Mouse (Mus musculus): Measurements from ENCODE around the gene 1700012A03Rik. TPM values are rescaled to one million over a fixed set of nuclear protein-coding genes. Genes with fewer than 3 reads are reported as not detected.
A peak's percentile ranks its signal among the peaks of the same experiment; 100 is the strongest.

Gene 1700012A03Rik
- not detected in 2 replicates for polyA plus RNA-seq (2012; rRNA removed)

DNA sequence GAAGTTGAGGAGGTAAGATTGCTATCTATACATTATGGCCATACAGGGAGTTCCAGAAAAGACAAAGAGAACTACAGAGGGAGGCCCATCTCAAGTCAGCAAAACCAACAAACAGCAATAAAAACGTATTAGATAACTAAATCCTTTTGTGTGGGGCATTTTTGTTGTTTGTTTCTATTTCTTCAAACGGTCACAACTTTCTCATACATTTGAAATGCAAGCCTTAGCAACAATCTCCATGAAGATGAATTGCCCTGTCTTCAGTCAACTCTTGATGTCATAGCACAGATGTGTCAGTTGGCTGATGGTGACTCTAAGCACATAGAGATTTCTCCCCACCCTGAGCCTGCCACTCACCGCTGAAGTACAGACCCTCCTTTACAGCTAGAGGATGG, at the start of gene 1700012A03Rik:
1700012A03Rik (plus strand) TSS at position 296 of the 395 bp plus-strand sequence.
- DNase-seq (ENCODE audit: extremely low spot score in 1 of 2, low spot score in 1 of 2): no peak

GRCm38 (mm10) chr6:32004228-32004627, 45.8 kb upstream of the 1700012A03Rik start:
- DNase-seq (ENCODE audit: extremely low spot score in 1 of 2, low spot score in 1 of 2): no peak

DNA sequence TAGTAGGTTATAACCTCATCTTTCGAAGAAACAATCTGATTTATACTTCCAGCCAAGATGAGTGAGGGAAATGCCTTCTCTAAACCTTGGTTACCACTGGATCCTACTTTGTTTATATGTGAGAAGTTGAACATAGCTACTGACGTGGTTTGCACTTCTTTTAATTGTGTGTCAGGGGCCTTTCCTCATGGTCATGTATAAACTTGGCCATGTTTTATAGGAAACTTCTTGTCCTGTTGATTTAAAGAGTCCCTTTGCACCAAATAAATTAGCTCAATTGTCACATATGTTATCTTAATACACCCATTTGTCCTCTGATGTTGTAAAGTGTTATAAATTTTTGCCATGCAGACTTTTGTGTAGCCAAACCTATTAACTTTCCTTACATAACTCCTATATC, 44.1 kb upstream of the 1700012A03Rik start:
- DNase-seq (ENCODE audit: extremely low spot score in 1 of 2, low spot score in 1 of 2): no peak

- no peak for DNase-seq (ENCODE audit: extremely low spot score in 1 of 2, low spot score in 1 of 2)
Measured at GRCm38 (mm10) chr6:32006382-32006781, 43.7 kb upstream of the 1700012A03Rik start.

DNA sequence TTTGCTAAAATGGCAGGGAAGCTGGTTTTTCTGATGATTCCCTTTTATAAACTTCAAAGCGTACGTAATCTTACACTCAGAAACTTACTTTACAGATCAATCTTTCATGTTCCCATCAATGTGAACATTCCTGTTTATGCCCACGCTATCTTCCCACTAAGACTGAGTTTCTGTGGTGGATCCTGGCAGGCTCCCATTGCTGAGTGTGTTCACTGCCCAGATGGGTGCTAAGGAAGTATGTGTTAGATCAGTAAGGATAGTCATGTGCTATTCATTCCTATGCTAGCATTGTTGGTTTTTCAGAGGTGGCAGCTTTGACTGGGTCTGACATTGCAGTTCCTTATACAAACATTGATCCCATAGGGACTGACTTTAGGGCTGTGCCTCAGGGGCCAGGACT, 42.7 kb upstream of the 1700012A03Rik start:
- peak; percentile 14 to 53 for DNase-seq (ENCODE audit: extremely low spot score in 1 of 2, low spot score in 1 of 2)

- no peak for DNase-seq (ENCODE audit: extremely low spot score in 1 of 2, low spot score in 1 of 2)
Measured at GRCm38 (mm10) chr6:32016841-32017240, 33.2 kb upstream of the 1700012A03Rik start.

- peak in 1 of 2 experiments; percentile 9 for DNase-seq (ENCODE audit: extremely low spot score in 1 of 2, low spot score in 1 of 2)
Measured at GRCm38 (mm10) chr6:32017406-32018104, 32.5 kb upstream of the 1700012A03Rik start.

DNA sequence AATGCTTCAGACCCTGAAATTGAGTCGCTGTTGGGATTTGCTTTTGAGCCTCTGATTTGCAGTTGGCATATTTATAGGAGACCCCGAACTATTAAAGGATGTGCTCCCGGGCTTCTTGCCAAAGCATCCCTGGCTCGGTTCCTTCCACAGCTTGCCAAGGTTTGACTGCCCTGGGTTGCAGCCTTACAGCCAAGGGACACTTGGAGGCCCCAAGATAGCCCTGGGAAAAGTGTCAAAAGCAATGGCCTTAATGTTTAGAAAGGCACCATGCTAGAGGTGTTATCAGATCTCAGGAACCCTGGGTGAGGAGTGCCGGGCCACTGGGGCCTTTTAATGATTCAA, 32.0 kb upstream of the 1700012A03Rik start:
- DNase-seq (ENCODE audit: extremely low spot score in 1 of 2, low spot score in 1 of 2): peak in 1 of 2 experiments; percentile 9

DNA sequence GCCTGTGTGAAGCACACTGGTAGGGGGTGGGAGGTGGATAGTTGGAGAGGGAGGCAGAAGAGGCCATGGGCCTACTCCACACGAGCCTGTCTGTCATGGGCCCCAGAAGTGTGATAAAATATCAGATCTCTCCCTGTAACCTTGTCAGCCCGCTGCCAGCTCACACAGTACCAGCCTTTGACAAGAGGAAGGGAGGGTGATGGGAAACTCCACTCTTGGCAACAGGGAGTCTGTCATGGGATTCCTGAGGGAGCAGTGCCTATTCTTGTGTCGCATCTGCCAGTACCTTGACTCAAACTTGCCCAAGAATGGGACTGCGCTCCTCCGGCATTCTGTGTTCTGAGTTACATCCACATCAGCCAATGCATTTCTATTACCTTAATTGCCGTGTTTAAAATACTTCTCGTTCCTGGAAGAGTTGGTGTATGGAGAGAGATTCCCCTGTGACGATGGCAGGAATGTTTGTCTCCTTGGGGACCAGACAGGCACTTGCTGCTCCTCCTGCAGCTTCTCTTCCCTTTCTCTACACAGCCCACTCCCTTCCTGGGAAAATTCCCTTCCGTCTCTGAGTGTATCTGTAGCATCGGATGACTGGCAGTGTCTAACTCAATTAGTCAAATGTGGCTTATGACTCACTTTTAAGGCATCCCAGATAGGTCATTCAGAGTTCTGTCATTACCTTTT, 28.1 kb upstream of the 1700012A03Rik start:
- peak in 1 of 2 experiments; percentile 12 for DNase-seq (ENCODE audit: extremely low spot score in 1 of 2, low spot score in 1 of 2)

- DNase-seq (ENCODE audit: extremely low spot score in 1 of 2, low spot score in 1 of 2): no peak
Measured at GRCm38 (mm10) chr6:32022537-32022869, 27.5 kb upstream of the 1700012A03Rik start.

DNA sequence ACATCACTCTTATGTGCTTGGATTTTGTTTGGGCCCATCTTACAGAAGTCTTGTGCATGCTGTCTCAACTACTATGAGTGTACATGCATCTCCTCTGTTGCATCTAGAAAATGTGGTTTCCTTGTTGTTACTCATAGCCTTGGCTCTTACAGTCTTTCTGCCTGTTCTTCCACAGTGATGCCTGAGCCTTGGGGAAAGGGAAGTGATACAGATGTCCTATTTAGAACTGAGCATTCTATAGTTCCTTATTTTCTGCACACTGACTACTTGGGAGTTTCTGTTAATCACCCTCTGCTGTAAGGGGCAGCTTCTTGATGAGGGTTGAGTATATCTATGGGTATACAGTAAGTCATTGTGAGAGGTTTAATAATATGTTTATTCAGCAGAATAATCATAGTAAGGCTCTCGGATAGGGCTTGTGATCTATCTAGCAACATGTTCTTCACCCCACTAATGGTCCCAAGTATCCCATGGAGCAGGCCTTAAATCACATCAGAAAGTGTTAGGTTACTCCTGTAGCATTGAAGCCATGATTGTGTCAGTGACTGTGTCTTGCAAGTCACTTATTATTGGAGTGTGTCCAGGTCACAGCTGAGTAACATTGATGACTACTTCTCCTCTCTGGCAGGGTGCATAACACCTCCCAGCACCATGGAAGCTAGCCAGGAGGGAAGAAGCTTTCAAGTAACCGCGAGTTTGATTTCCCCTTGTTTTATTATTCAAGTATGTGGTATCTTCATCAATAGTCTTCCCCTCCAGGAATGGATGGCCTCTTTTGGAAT, 21.6 kb upstream of the 1700012A03Rik start:
- no peak for DNase-seq (ENCODE audit: extremely low spot score in 1 of 2, low spot score in 1 of 2)

DNA sequence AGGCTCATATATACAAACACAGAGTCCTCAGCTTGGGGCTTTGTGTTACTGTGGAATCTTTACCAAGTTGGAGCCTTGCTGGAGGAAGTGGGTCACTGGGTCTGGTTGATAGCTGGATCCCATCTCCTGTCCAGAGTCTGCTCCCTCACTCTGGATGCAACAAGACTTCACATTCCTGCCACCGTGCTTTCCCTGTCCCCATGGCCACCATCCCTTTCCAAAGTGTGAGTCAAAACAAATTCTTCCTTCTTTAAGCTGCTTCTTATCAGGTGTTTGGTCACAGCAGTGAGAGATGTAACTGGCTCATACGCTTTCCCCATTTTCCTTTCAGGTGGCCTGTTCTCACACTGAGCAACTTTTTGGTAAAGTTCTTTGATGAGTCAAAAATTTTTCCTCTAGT, 15.8 kb upstream of the 1700012A03Rik start:
- DNase-seq (ENCODE audit: extremely low spot score in 1 of 2, low spot score in 1 of 2): no peak

- no peak for DNase-seq (ENCODE audit: extremely low spot score in 1 of 2, low spot score in 1 of 2)
Measured at GRCm38 (mm10) chr6:32045344-32045743, 4.7 kb upstream of the 1700012A03Rik start.

- DNase-seq (ENCODE audit: extremely low spot score in 1 of 2, low spot score in 1 of 2): no peak
Measured at GRCm38 (mm10) chr6:32049256-32049950, 643 bp upstream of the 1700012A03Rik start.

- peak in 1 of 2 experiments; percentile 16 for DNase-seq (ENCODE audit: extremely low spot score in 1 of 2, low spot score in 1 of 2)
Measured at GRCm38 (mm10) chr6:32052135-32052915, 2.3 kb downstream of the 1700012A03Rik start.

GRCm38 (mm10) chr6:32056525-32056924, 6.5 kb downstream of the 1700012A03Rik start:
- DNase-seq (ENCODE audit: extremely low spot score in 1 of 2, low spot score in 1 of 2): no peak

DNA sequence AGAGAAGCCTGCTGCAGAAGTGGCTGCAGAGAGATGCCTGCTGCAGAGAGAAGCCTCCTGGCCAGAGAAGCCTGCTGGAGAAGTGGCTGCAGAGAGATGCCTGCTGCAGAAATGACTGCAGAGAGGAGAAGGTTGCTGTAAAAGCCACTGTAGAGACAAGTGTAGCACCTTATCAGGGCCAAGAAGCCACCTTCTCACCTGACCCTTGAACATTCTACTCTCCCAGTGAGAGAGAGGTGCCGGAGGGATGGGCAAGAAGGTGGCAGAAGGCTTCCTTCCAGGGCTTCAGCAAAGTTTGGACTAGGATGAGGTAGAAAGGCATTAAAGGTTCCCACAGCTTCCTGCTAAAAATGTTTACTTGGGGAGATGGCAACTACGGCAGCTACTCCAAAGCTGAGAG, 8.5 kb downstream of the 1700012A03Rik start:
- DNase-seq (ENCODE audit: extremely low spot score in 1 of 2, low spot score in 1 of 2): no peak

DNA sequence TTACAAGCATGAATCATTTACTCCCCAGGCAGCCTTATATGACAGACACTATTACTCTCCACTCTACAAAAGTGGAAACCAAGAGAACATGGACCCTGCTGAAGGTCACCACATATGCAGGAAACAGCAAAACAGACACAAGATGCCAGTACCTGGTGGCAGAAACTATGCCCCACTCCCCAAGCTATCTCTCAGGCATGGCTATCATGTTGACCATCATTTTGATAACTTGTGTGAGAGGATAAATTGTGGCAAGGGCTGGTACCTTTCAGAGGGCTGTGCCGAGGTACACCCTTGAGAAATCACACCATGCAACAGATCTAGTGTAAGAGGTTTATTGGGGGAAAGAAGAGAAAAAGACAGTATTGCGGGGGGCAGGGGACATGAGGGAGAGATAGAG, 10.6 kb downstream of the 1700012A03Rik start:
- no peak for DNase-seq (ENCODE audit: extremely low spot score in 1 of 2, low spot score in 1 of 2)

DNA sequence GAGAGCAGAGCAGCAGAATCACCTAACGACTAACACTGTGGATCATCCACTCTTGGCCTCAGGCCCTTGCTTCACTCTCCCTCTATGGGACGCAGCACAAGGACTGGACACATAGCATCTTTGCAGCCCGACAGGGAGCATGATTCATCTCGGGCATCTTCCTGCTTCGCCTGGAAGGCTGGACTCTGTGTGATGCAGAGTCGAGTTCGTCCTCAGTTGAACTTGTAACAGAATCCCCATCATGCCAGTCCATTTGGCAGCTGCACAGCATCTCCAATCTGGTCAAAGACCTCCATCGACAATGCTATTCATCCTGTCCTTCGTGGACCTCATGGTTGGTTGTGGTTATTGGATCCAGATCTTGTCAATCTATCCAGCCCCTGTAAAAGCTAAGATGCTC, 11.2 kb downstream of the 1700012A03Rik start:
- DNase-seq (ENCODE audit: extremely low spot score in 1 of 2, low spot score in 1 of 2): no peak
